Mouse (Mus musculus): Measurements from ENCODE around the gene Espnl. TPM values are rescaled to one million over a fixed set of nuclear protein-coding genes. Genes with fewer than 3 reads are reported as not detected.

Gene Espnl
- polyA plus RNA-seq, 1 experiment from 2014 or later, result not detected

GRCm38 (mm10) chr1:91332102-91332501 lies 10.2 kb downstream of the Espnl start:
- 45% methylated on average over 4 of the region's 4 CpGs for WGBS
- H3K4me2 ChIP-seq, result no peak overlapping the region
- no peak overlapping the region for H3K4me3 ChIP-seq
- no peak overlapping the region for H3K9ac ChIP-seq
- no peaks in the 10 kb centered on the region for H3K36me3 ChIP-seq
- no peaks in the 10 kb centered on the region for H3K27me3 ChIP-seq
- peaks cover 11% of the 10 kb centered on the region for H3K4me1 ChIP-seq
- ATAC-seq (ENCODE audit: insufficient number of reproducible peaks, insufficient read depth, low FRiP score, low TSS enrichment, low read depth), result no peak
- H3K9me3 ChIP-seq, result no peaks in the 10 kb centered on the region
- no peak overlapping the region for H3K27ac ChIP-seq

GRCm38 (mm10) chr1:91333582-91333981 lies 11.7 kb downstream of the Espnl start:
- H3K36me3 ChIP-seq, result no peaks in the 10 kb centered on the region
- peaks cover 4% of the 10 kb centered on the region for H3K4me1 ChIP-seq
- H3K4me3 ChIP-seq, result no peak overlapping the region
- ATAC-seq (ENCODE audit: insufficient number of reproducible peaks, insufficient read depth, low FRiP score, low TSS enrichment, low read depth), result no peak
- H3K9me3 ChIP-seq, result no peaks in the 10 kb centered on the region
- no peak overlapping the region for H3K4me2 ChIP-seq
- H3K27me3 ChIP-seq, result no peaks in the 10 kb centered on the region
- no peak overlapping the region for H3K27ac ChIP-seq
- no peak overlapping the region for H3K9ac ChIP-seq

- peaks cover 21% of the 10 kb centered on the region for H3K27me3 ChIP-seq
- no peak overlapping the region for H3K4me2 ChIP-seq
- WGBS, result 87% methylated on average over 7 of the region's 7 CpGs
- no peak overlapping the region for H3K27ac ChIP-seq
- H3K4me3 ChIP-seq, result no peak overlapping the region
- H3K4me1 ChIP-seq, result no peaks in the 10 kb centered on the region
- no peak overlapping the region for H3K9ac ChIP-seq
- ATAC-seq (ENCODE audit: insufficient number of reproducible peaks, insufficient read depth, low FRiP score, low TSS enrichment, low read depth), result no peak
- no peaks in the 10 kb centered on the region for H3K36me3 ChIP-seq
- no peaks in the 10 kb centered on the region for H3K9me3 ChIP-seq
Observed at GRCm38 (mm10) chr1:91337355-91337754, 15.5 kb downstream of the Espnl start.

- no peak overlapping the region for H3K27ac ChIP-seq
- no peaks in the 10 kb centered on the region for H3K36me3 ChIP-seq
- ATAC-seq (ENCODE audit: insufficient number of reproducible peaks, insufficient read depth, low FRiP score, low TSS enrichment, low read depth), result no peak
- no peak overlapping the region for H3K9ac ChIP-seq
- H3K4me2 ChIP-seq, result no peak overlapping the region
- no peak overlapping the region for H3K4me3 ChIP-seq
- H3K27me3 ChIP-seq, result peaks cover 66% of the 10 kb centered on the region
- H3K4me1 ChIP-seq, result peaks cover 11% of the 10 kb centered on the region
- no peaks in the 10 kb centered on the region for H3K9me3 ChIP-seq
- 77% methylated on average over 3 of the region's 3 CpGs for WGBS
Observed at GRCm38 (mm10) chr1:91344001-91344400, 22.1 kb downstream of the Espnl start.

- no peaks in the 10 kb centered on the region for H3K36me3 ChIP-seq
- H3K9ac ChIP-seq, result 0 out of 2 replicates have a peak overlapping the region, but pooled peaks have one; percentile 4
- ATAC-seq (ENCODE audit: insufficient number of reproducible peaks, insufficient read depth, low FRiP score, low TSS enrichment, low read depth), result no peak
- H3K9me3 ChIP-seq, result no peaks in the 10 kb centered on the region
- H3K4me3 ChIP-seq, result peak overlapping the region; percentile 32
- peak overlapping the region; percentile 56 for H3K4me2 ChIP-seq
- no peak overlapping the region for H3K27ac ChIP-seq
- peaks cover 64% of the 10 kb centered on the region for H3K27me3 ChIP-seq
- 3% methylated on average over 68 of the region's 68 CpGs for WGBS
- peaks cover 11% of the 10 kb centered on the region for H3K4me1 ChIP-seq
Observed at GRCm38 (mm10) chr1:91344921-91345685, 23.2 kb downstream of the Espnl start.

GRCm38 (mm10) chr1:91346892-91347291 lies 25.0 kb downstream of the Espnl start:
- H3K27ac ChIP-seq, result no peak overlapping the region
- H3K4me2 ChIP-seq, result no peak overlapping the region
- no peak overlapping the region for H3K4me3 ChIP-seq
- H3K27me3 ChIP-seq, result peaks cover 50% of the 10 kb centered on the region
- WGBS, result 40% methylated on average over 3 of the region's 3 CpGs
- H3K36me3 ChIP-seq, result no peaks in the 10 kb centered on the region
- ATAC-seq (ENCODE audit: insufficient number of reproducible peaks, insufficient read depth, low FRiP score, low TSS enrichment, low read depth), result 0 out of 2 replicates have a peak, but pooled peaks have one; percentile 18
- H3K9me3 ChIP-seq, result no peaks in the 10 kb centered on the region
- H3K9ac ChIP-seq, result no peak overlapping the region
- H3K4me1 ChIP-seq, result peaks cover 11% of the 10 kb centered on the region

- Histone ChIP-seq H3K27ac (no peak within 1 kb of the TSS), H3K9ac (no peak within 1 kb of the TSS), H3K4me1 (no peaks in the 10 kb centered on the region), H3K27me3 (peaks cover 10% of the 10 kb centered on the region), H3K9me3 (no peaks in the 10 kb centered on the region), H3K4me2 (no peak within 1 kb of the TSS), H3K36me3 (no peaks in the 10 kb centered on the region), H3K4me3 (no peak within 1 kb of the TSS)
- ATAC-seq (ENCODE audit: insufficient number of reproducible peaks, insufficient read depth, low FRiP score, low TSS enrichment, low read depth), result no peak
- 55% methylated on average over 4 of the region's 4 CpGs for WGBS
Observed at GRCm38 (mm10) chr1:91350841-91351240, 29.0 kb downstream of the Espnl start, which contains the start of gene Klhl30. Gene Klhl30, plus strand, starts transcription at chr1:91351016.

- ATAC-seq (ENCODE audit: insufficient number of reproducible peaks, insufficient read depth, low FRiP score, low TSS enrichment, low read depth), result no peak
- peaks cover 6% of the 10 kb centered on the region for H3K27me3 ChIP-seq
- H3K4me2 ChIP-seq, result no peak overlapping the region
- 76% methylated on average over 3 of the region's 3 CpGs for WGBS
- no peaks in the 10 kb centered on the region for H3K4me1 ChIP-seq
- H3K27ac ChIP-seq, result no peak overlapping the region
- H3K9me3 ChIP-seq, result no peaks in the 10 kb centered on the region
- H3K9ac ChIP-seq, result no peak overlapping the region
- H3K4me3 ChIP-seq, result no peak overlapping the region
- no peaks in the 10 kb centered on the region for H3K36me3 ChIP-seq
Observed at GRCm38 (mm10) chr1:91351249-91351648, 29.4 kb downstream of the Espnl start.

- H3K9ac ChIP-seq, result no peak overlapping the region
- no peak for ATAC-seq (ENCODE audit: insufficient number of reproducible peaks, insufficient read depth, low FRiP score, low TSS enrichment, low read depth)
- no peaks in the 10 kb centered on the region for H3K36me3 ChIP-seq
- no peaks in the 10 kb centered on the region for H3K4me1 ChIP-seq
- no peaks in the 10 kb centered on the region for H3K27me3 ChIP-seq
- H3K4me3 ChIP-seq, result no peak overlapping the region
- no peaks in the 10 kb centered on the region for H3K9me3 ChIP-seq
- WGBS, result 88% methylated on average over 2 of the region's 2 CpGs
- no peak overlapping the region for H3K27ac ChIP-seq
- no peak overlapping the region for H3K4me2 ChIP-seq
Observed at GRCm38 (mm10) chr1:91352277-91352676, 30.4 kb downstream of the Espnl start.

GRCm38 (mm10) chr1:91356105-91356504 lies 34.2 kb downstream of the Espnl start:
- Histone ChIP-seq H3K27ac (no peak overlapping the region), H3K27me3 (no peaks in the 10 kb centered on the region), H3K4me3 (no peak overlapping the region), H3K4me2 (no peak overlapping the region), H3K9ac (no peak overlapping the region), H3K9me3 (no peaks in the 10 kb centered on the region), H3K4me1 (no peaks in the 10 kb centered on the region), H3K36me3 (no peaks in the 10 kb centered on the region)
- WGBS, result 83% methylated on average over 11 of the region's 11 CpGs
- ATAC-seq (ENCODE audit: insufficient number of reproducible peaks, insufficient read depth, low FRiP score, low TSS enrichment, low read depth), result no peak

GRCm38 (mm10) chr1:91362113-91362512 lies 40.2 kb downstream of the Espnl start:
- 74% methylated on average over 5 of the region's 5 CpGs for WGBS
- H3K27me3 ChIP-seq, result peaks cover 14% of the 10 kb centered on the region
- ATAC-seq (ENCODE audit: insufficient number of reproducible peaks, insufficient read depth, low FRiP score, low TSS enrichment, low read depth), result no peak
- peaks cover 14% of the 10 kb centered on the region for H3K4me1 ChIP-seq
- no peak overlapping the region for H3K4me2 ChIP-seq
- H3K4me3 ChIP-seq, result no peak overlapping the region
- H3K9ac ChIP-seq, result no peak overlapping the region
- no peaks in the 10 kb centered on the region for H3K36me3 ChIP-seq
- H3K27ac ChIP-seq, result no peak overlapping the region
- no peaks in the 10 kb centered on the region; the same call in 1 of the 2 replicates for H3K9me3 ChIP-seq
